Mouse (Mus musculus) CD4-positive, CD25-positive, alpha-beta regulatory T cell, adult 9 weeks (primary cell): ENCODE measurements around the gene Cmtm3. TPM values are rescaled to one million over a fixed set of nuclear protein-coding genes. Genes with fewer than 3 reads are reported as not detected.

Source experiments
- polyA plus RNA-seq: library from polyadenylated mRNA; unstranded; fragments of 100-300 nt; shearing (Covaris generic); gene quantifications from one replicate; pipeline ENCODE4 v1.2.1, GENCODE M21; 2017

The Cmtm3 gene
- 29.7 TPM for polyA plus RNA-seq

DNA sequence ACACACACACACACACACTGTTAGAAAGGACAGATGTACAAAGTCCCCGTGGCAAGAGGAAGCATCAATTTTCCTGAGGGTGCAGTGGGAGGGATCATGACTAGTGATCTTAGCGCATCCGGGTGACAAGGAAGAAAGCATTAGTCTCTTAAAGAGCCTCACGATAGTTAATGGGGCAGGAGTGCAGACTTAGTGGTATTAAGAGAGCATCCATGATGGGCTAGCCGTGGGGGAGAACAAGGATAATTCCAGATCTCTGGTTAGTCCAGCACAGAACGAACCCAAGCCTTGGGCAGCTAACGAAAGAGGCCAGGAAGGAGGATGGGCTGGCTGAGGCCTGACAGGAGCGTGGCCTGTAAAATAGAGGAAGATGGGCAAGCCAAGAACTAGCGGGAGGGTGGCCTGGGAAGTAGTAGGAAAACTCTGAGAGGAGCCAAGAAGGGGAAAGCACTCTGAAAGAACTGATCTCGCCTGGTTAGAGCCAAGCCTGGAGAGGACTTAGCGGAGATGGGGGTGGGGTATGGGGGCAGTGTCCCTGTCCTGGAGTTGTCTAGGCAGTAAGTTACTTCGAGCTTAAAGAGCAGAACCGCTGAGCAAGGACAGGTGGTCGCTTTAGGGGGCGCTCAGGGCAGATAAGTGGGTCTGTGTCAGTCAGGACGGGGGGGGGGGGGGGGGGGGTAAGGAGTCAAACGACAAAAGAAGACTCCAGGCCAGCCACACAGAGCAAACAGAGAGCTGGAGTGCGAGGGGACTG, at the start of gene Cmtm3:
Gene Cmtm3 (plus strand): TSS at position 182 of the 754 bp plus-strand sequence.

DNA sequence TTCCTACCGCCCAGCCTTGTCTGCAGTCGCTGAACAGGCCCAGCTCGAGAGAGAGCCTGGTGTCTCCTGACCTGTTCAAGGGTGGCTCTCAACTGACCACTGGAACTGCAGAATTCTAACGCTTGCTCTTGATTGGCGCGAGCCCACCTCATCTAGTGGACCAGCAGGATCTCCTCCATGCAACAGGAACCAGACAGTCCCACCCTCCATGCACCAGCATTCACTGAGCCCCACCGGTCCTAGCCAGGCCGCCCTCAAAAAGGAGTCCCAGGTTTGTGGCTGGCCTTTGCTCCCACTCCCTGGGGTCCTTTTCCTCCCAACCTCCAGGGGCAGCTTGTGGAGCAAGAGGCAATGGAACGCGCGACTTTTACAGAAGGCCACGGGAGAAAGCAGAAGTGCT, 46.1 kb upstream of the Cmtm3 start, which contains the start of gene Cmtm2a:
Gene Cmtm2a (minus strand): TSS at position 101 of the 400 bp plus-strand sequence.

DNA sequence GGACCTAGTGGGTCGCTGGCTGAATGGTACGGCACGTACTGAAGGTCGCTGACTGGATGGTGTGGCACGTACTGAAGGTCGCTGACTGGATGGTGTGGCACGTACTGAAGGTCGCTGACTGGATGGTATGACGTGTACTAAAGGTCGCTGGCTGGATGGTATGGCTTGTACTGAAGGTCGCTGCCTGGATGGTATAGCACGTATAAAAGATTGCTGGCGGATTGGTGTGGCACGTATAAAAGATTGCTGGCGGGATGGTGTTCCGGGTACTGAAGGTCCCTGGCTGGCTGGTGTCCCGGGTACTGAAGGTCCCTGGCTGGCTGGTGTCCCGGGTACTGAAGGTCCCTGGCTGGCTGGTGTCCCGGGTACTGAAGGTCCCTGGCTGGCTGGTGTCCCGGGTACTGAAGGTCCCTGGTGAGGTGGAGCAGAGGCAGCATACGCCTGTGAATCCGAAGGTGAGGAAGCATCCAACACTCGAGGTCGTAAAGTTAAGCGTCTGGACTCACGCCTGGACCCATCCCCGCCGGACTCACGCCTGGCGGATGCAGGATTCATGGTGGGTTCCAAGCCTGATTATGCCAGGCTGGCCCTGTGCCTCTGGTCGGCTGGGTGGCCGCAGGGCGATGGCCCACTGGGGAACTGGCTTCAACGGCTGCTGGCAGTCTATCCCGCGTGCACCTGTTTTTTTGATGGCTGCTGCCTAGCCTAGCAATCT, 29.6 kb upstream of the Cmtm3 start, which contains the start of the genes Gm45711 and Cmtm1:
Gene Gm45711 (minus strand): TSS at position 641 of the 715 bp plus-strand sequence.
Gene Cmtm1 (minus strand): TSS at position 705 of the 715 bp plus-strand sequence.

DNA sequence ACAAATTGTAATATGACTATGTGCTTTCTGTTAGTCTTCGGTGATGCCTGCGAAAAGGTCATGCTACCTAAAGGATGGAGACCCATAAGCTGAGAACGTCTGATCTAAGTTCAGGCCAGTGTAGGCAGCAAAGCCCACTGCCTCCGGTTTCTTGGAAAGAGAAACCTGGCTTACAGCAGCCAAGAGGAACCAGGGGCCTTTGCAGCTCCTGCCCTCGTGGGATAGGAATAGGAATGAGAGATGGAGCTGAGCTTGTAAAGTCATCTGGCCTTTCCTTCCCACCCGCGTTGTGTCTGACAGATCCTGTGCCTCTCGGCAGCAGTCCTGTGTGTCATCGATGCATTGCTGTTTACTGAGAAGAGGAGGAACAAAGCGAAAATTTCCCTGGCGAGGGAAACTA, 17.9 kb upstream of the Cmtm3 start, which contains the start of gene Gm11020:
Gene Gm11020 (plus strand): TSS at position 301 of the 400 bp plus-strand sequence.

DNA sequence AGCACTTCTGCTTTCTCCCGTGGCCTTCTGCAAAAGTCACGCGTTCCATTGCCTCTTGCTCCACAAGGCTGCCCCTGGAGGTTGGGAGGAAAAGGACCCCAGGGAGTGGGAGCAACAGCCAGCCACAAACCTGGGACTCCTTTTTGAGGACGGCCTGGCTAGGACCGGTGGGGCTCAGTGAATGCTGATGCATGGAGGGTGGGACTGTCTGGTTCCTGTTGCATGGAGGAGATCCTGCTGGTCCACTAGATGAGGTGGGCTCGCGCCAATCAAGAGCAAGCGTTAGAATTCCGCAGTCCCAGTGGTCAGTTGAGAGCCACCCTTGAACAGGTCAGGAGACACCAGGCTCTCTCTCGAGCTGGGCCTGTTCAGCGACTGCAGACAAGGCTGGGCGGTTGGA, 17.3 kb upstream of the Cmtm3 start, which contains the start of gene Cmtm2b:
Gene Cmtm2b (plus strand): TSS at position 301 of the 400 bp plus-strand sequence.

DNA sequence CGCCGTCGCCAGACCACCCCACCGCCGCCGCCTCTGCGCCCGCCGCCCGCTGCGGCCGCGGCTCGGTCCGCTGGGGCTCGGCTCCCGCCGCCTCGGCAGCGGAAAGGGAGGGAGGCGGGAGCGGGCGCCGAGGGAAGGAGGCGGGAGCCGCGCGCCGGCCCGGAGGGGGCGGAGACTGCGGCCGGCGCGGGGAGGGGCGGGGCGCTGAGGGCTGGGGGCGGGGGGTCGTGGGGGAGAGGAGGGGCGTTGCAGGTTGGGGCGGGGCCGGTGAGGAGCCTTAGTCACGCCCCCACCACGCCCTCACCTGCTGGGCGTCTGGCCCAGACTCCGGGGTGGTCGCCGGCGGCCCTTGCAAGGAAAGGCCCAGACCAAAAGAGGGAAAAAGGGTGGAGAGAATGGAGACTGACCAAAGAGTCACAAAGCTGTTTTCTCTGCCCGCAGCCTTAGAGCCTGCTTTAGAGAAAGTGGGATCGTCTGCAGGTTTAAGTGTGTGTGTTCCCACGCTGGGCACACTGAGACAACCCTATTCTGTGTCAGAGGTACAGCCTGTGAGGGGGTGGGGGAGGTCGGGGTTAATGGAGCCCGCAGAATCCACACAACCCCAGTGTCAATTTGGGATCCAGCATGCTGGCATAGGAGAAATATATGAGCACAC, 56.6 kb downstream of the Cmtm3 start, which contains the start of gene Cmtm4:
Gene Cmtm4 (minus strand): TSS at position 105 of the 655 bp plus-strand sequence.

Other genes with a start within 250 kb of the Cmtm3 start
- not detected for gene Cdh5, start 237.8 kb upstream of the Cmtm3 start, polyA plus RNA-seq
- not detected for gene Bean1, start 169.0 kb upstream of the Cmtm3 start, polyA plus RNA-seq
- 74.6 TPM for gene Tk2, start 90.9 kb upstream of the Cmtm3 start, polyA plus RNA-seq
- gene Cklf, start 88.5 kb upstream of the Cmtm3 start, polyA plus RNA-seq: 138 TPM
- gene Cmtm2a, start 46.2 kb upstream of the Cmtm3 start, polyA plus RNA-seq: not detected
- not detected for gene Gm45711, start 29.3 kb upstream of the Cmtm3 start, polyA plus RNA-seq
- not detected for gene Cmtm1, start 29.3 kb upstream of the Cmtm3 start, polyA plus RNA-seq
- gene Gm11020, start 17.8 kb upstream of the Cmtm3 start, polyA plus RNA-seq: not detected
- gene Cmtm2b, start 17.2 kb upstream of the Cmtm3 start, polyA plus RNA-seq: not detected
- gene Cmtm4, start 56.4 kb downstream of the Cmtm3 start, polyA plus RNA-seq: 0.09 TPM
- 52.2 TPM for gene Dync1li2, start 103.6 kb downstream of the Cmtm3 start, polyA plus RNA-seq
- 0.12 TPM for gene Terb1, start 170.5 kb downstream of the Cmtm3 start, polyA plus RNA-seq
- 103 TPM for gene Nae1, start 195.2 kb downstream of the Cmtm3 start, polyA plus RNA-seq
- 5.3 TPM for gene Car7, start 195.3 kb downstream of the Cmtm3 start, polyA plus RNA-seq